Mouse (Mus musculus) heart, adult 11 months (tissue): ENCODE data around the gene Mdh1b.

ENCODE experiments used
- DNase-seq: peaks from one replicate; pipeline ENCODE4 v3.0.0; 2022

Gene Mdh1b

GRCm38 (mm10) chr1:63658016-63658415 is 72.1 kb downstream of the Mdh1b start:
- no peak for DNase-seq
